Mouse (Mus musculus) bone marrow, adult 2 months (tissue): ENCODE measurements around the gene Tns4.

Experiments used
- CTCF ChIP-seq: fragments of 200-500 bp; IDR thresholded peaks from 2 replicates; pipeline ENCODE4 v1.5.1; 2011; ENCODE audit warnings: low read length, control low read depth; ENCODE audit not compliant: control insufficient read depth, insufficient read depth
- POLR2A ChIP-seq: fragments of 200-500 bp; IDR thresholded peaks from 2 replicates; pipeline ENCODE4 v1.6.1; 2011; ENCODE audit warnings: low read depth, mild to moderate bottlenecking, control low read depth, low read length, borderline replicate concordance; ENCODE audit not compliant: control insufficient read depth

DNA sequence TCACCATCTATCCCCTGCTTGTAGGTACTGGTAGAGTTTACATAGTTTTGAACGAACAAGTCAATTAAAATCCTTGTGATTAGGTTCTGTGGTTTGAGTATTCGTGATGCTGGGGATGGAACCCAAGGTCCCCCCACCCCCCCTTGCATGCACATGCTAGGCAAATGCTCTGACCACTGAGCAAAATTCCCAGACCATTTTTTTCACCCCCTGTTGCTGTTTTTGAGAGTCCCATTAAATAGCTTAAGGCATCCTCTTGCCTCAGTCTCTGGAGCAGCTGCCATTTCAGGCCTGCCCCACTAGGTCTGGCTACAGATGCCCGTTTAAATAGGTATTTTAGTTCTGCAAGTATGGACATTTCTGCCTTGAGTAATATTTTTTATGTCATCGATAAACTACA lies 66.0 kb downstream of the Tns4 start:
- TF ChIP-seq CTCF, result no peak
- no peak for TF ChIP-seq POLR2A
